Mouse (Mus musculus) C2C12 (cell line): Measurements from ENCODE around the gene Upk1b. TPM values are rescaled to one million over a fixed set of nuclear protein-coding genes. Genes with fewer than 3 reads are reported as not detected.
A peak's percentile ranks its signal among the peaks of the same experiment; 100 is the strongest.

ENCODE experiments used
- H3K27me3 ChIP-seq: one replicate; pipeline ENCODE4 v1.6.1; 2011; ENCODE audit not compliant: control insufficient read depth, insufficient read depth, insufficient read length
- H3K36me3 ChIP-seq: one replicate; pipeline ENCODE4 v1.6.1; 2011; ENCODE audit not compliant: control insufficient read depth, insufficient read depth
- H3K4me3 ChIP-seq: one replicate; pipeline ENCODE4 v1.5.1; 2011; ENCODE audit warnings: mild to moderate bottlenecking, control low read depth; ENCODE audit not compliant: poor library complexity, insufficient read depth, severe bottlenecking
- H3K79me2 ChIP-seq: one replicate; pipeline ENCODE4 v1.6.1; 2011; ENCODE audit not compliant: control insufficient read depth, insufficient read depth
- H3K79me3 ChIP-seq: one replicate; pipeline ENCODE4 v1.6.1; 2011; ENCODE audit warnings: low read depth, control low read depth
- H3ac ChIP-seq: one replicate; pipeline ENCODE3; 2011; ENCODE audit warnings: low read depth; ENCODE audit not compliant: control insufficient read depth, insufficient read length
- CEBPB ChIP-seq: IDR thresholded peaks from one replicate; pipeline ENCODE4 v1.6.1; 2011; ENCODE audit warnings: low read depth, mild to moderate bottlenecking, control low read depth, moderate library complexity
- CTCF ChIP-seq: IDR thresholded peaks from one replicate; pipeline ENCODE4 v1.5.1; 2011; ENCODE audit not compliant: control insufficient read depth, insufficient read depth, insufficient read length
- FOSL1 ChIP-seq: IDR thresholded peaks from one replicate; pipeline ENCODE4 v1.8.0; 2011; ENCODE audit warnings: mild to moderate bottlenecking, low read length; ENCODE audit not compliant: poor library complexity, insufficient read depth, severe bottlenecking
- MAX ChIP-seq: IDR thresholded peaks from one replicate; pipeline ENCODE4 v1.6.1; 2011; ENCODE audit warnings: mild to moderate bottlenecking, control low read depth
- MYOD1 ChIP-seq: IDR thresholded peaks from one replicate; pipeline ENCODE4 v1.6.1; 2011; ENCODE audit warnings: low read depth; ENCODE audit not compliant: control insufficient read depth, insufficient read length
- MYOG ChIP-seq: IDR thresholded peaks from one replicate; pipeline ENCODE4 v1.6.1; 2011; ENCODE audit not compliant: control insufficient read depth, insufficient read length; ENCODE audit errors: extremely low read depth
- USF1 ChIP-seq: IDR thresholded peaks from one replicate; pipeline ENCODE4 v1.6.1; 2011; ENCODE audit warnings: low read depth, mild to moderate bottlenecking, control low read depth, moderate library complexity
- polyA plus RNA-seq: library from polyadenylated mRNA; unstranded; fragments of >200 nt; fragmentation: generic; extraction: Trizol; gene quantifications from one replicate; pipeline ENCODE4 v1.2.1, GENCODE M21; 2012; ENCODE audit warnings: missing spikeins

Upk1b gene
- polyA plus RNA-seq, 1 experiment = 0.04 TPM

- H3K79me2 ChIP-seq = no peaks in the 10 kb centered on the region
- no peaks in the 10 kb centered on the region for H3K79me3 ChIP-seq
- H3K4me3 ChIP-seq = no peak overlapping the region
- H3ac ChIP-seq = no peak overlapping the region
- no peaks in the 10 kb centered on the region for H3K36me3 ChIP-seq
- TF ChIP-seq FOSL1 (no peak), USF1 (no peak), MAX (no peak), MYOG (no peak), MYOD1 (no peak), CEBPB (no peak), CTCF (no peak)
- H3K27me3 ChIP-seq = no peaks in the 10 kb centered on the region
These were observed 7.0 kb downstream of the Upk1b start for GRCm38 (mm10) chr16:38793120-38793519.

GRCm38 (mm10) chr16:38789966-38790365 lies 10.2 kb downstream of the Upk1b start:
- Histone ChIP-seq H3K27me3 (no peaks in the 10 kb centered on the region), H3K4me3 (no peak overlapping the region), H3K36me3 (no peaks in the 10 kb centered on the region), H3ac (no peak overlapping the region), H3K79me2 (no peaks in the 10 kb centered on the region), H3K79me3 (no peaks in the 10 kb centered on the region)
- TF ChIP-seq CEBPB (no peak), MYOD1 (no peak), USF1 (no peak), FOSL1 (no peak), MAX (no peak), CTCF (no peak), MYOG (no peak)

- H3ac ChIP-seq = no peak overlapping the region
- no peaks in the 10 kb centered on the region for H3K79me2 ChIP-seq
- TF ChIP-seq MAX (no peak), FOSL1 (no peak), CTCF (no peak), MYOG (no peak), CEBPB (no peak), MYOD1 (no peak), USF1 (no peak)
- H3K79me3 ChIP-seq = no peaks in the 10 kb centered on the region
- H3K4me3 ChIP-seq = no peak overlapping the region
- no peaks in the 10 kb centered on the region for H3K27me3 ChIP-seq
- no peaks in the 10 kb centered on the region for H3K36me3 ChIP-seq
These were observed 11.1 kb downstream of the Upk1b start for GRCm38 (mm10) chr16:38789016-38789415.

- H3K27me3 ChIP-seq = no peaks in the 10 kb centered on the region
- H3K36me3 ChIP-seq = no peaks in the 10 kb centered on the region
- no peak overlapping the region for H3K4me3 ChIP-seq
- no peaks in the 10 kb centered on the region for H3K79me2 ChIP-seq
- no peak for TF ChIP-seq MYOD1
- no peak for TF ChIP-seq USF1
- no peak for TF ChIP-seq CEBPB
- TF ChIP-seq MYOG = no peak
- TF ChIP-seq FOSL1 = no peak
- TF ChIP-seq CTCF = no peak
- no peak for TF ChIP-seq MAX
- H3ac ChIP-seq = no peak overlapping the region
- H3K79me3 ChIP-seq = no peaks in the 10 kb centered on the region
These were observed 14.8 kb downstream of the Upk1b start for GRCm38 (mm10) chr16:38785301-38785700.

- Histone ChIP-seq H3K27me3 (no peaks in the 10 kb centered on the region), H3K79me2 (no peaks in the 10 kb centered on the region), H3K4me3 (no peak overlapping the region), H3ac (no peak overlapping the region), H3K36me3 (no peaks in the 10 kb centered on the region), H3K79me3 (no peaks in the 10 kb centered on the region)
- TF ChIP-seq MYOD1 = peak; percentile 22
- TF ChIP-seq USF1 = no peak
These were observed 17.5 kb downstream of the Upk1b start for GRCm38 (mm10) chr16:38782524-38783067.

- H3K79me3 ChIP-seq = no peaks in the 10 kb centered on the region
- H3K36me3 ChIP-seq = no peaks in the 10 kb centered on the region
- H3K27me3 ChIP-seq = no peaks in the 10 kb centered on the region
- TF ChIP-seq MYOD1 (no peak), CTCF (no peak), CEBPB (no peak), FOSL1 (peak; percentile 31), MAX (no peak), USF1 (no peak), MYOG (no peak)
- H3K4me3 ChIP-seq = no peak overlapping the region
- H3K79me2 ChIP-seq = no peaks in the 10 kb centered on the region
- no peak overlapping the region for H3ac ChIP-seq
These were observed 18.2 kb downstream of the Upk1b start for GRCm38 (mm10) chr16:38781946-38782345.
